Mouse (Mus musculus) brain, adult 2 months (tissue): ENCODE data around the gene Rps6ka5.

Experiments used
- DNase-seq: peaks from one replicate; pipeline ENCODE4 v3.0.0; 2011; ENCODE audit warnings: low read depth, low spot score

Gene Rps6ka5

DNA sequence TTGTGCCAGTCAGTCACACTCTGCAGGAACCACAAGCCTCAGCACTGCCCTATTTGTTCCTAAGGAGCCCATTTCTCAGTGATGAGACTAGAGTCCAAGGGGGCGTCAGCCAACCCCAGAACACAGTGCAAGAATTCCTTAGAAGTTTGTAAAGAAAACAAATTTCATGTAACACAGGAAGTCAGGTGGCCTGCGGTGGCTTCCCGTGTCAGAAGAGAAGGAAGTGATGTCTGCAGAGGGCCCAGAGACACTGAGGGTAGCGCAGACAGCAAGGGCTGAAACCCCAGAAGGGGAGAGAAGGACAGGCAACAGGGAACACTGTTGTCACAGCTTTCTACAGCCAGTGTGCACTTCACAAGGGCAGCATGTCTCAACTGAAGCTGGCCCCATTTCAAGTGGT lies 225.5 kb downstream of the Rps6ka5 start:
- DNase-seq = no peak

DNA sequence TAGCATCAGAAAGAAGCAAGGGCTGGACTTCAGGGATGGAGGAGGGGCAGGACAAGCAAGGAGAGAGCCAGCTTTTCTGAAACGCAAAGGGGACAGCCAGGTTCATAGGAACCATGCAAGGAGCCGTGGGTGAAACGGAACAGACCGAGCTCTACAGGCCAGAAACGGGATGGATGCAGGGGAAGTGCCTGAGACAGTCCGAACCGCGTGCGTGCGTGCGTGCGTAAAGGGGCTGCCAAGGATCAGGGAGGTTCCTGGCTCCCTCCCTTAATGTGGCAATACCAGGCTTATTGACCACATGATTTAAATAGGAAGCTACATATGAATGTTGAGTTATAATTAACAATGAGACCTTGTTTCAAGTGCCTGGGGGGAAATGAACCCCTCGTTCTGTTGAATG lies 227.3 kb downstream of the Rps6ka5 start:
- no peak for DNase-seq
